Mouse (Mus musculus) adrenal gland, postnatal 25 days (tissue): ENCODE results near the gene Six5. TPM values are rescaled to one million over a fixed set of nuclear protein-coding genes. Genes with fewer than 3 reads are reported as not detected.

Source experiments
- DNase-seq: peaks from one replicate; pipeline ENCODE4 v3.0.0; 2021; ENCODE audit warnings: mixed read lengths
- total RNA-seq: library from RNA; stranded (reverse); gene quantifications from 2 replicates; pipeline ENCODE4 v1.2.3, GENCODE M21; 2021

The Six5 gene
- total RNA-seq, 1 experiment from 2014 or later = 26.1 TPM

- DNase-seq = peak; percentile 94
Measured at GRCm38 (mm10) chr7:19075723-19076585, 18.4 kb upstream of the Six5 start, which contains the start of gene Dmwd. Dmwd (plus strand) TSS chr7:19076227.

GRCm38 (mm10) chr7:19076586-19076991 is 17.8 kb upstream of the Six5 start:
- peak; percentile 26 for DNase-seq

- no peak for DNase-seq
Measured at GRCm38 (mm10) chr7:19077761-19078160, 16.6 kb upstream of the Six5 start.

GRCm38 (mm10) chr7:19078732-19079131 is 15.7 kb upstream of the Six5 start:
- DNase-seq = no peak

- no peak for DNase-seq
Measured at GRCm38 (mm10) chr7:19080451-19080950, 13.9 kb upstream of the Six5 start.

- DNase-seq = no peak
Measured at GRCm38 (mm10) chr7:19082171-19082570, 12.2 kb upstream of the Six5 start.

- peak; percentile 22 for DNase-seq
Measured at GRCm38 (mm10) chr7:19083096-19083495, 11.3 kb upstream of the Six5 start.

- peak; percentile 67 for DNase-seq
Measured at GRCm38 (mm10) chr7:19083701-19084100, 10.7 kb upstream of the Six5 start, which contains the start of gene Dmpk. Dmpk (plus strand) TSS chr7:19083849.

- DNase-seq = peak; percentile 31
Measured at GRCm38 (mm10) chr7:19084277-19084771, 10.1 kb upstream of the Six5 start.

GRCm38 (mm10) chr7:19084921-19085473 is 9.4 kb upstream of the Six5 start:
- DNase-seq = peak; percentile 20

GRCm38 (mm10) chr7:19085495-19085894 is 8.9 kb upstream of the Six5 start:
- no peak for DNase-seq

GRCm38 (mm10) chr7:19086042-19086441 is 8.4 kb upstream of the Six5 start:
- peak; percentile 81 for DNase-seq

- no peak for DNase-seq
Measured at GRCm38 (mm10) chr7:19086760-19087159, 7.6 kb upstream of the Six5 start.

- DNase-seq = peak; percentile 70
Measured at GRCm38 (mm10) chr7:19088813-19089212, 5.6 kb upstream of the Six5 start.

- no peak for DNase-seq
Measured at GRCm38 (mm10) chr7:19091913-19092312, 2.5 kb upstream of the Six5 start.

GRCm38 (mm10) chr7:19092381-19093173 is 1.8 kb upstream of the Six5 start:
- DNase-seq = peak; percentile 66

GRCm38 (mm10) chr7:19093174-19093521 is 1.2 kb upstream of the Six5 start:
- DNase-seq = peak; percentile 89

- peak; percentile 98 for DNase-seq
Measured at GRCm38 (mm10) chr7:19093537-19094385, 633 bp upstream of the Six5 start.

- peak; percentile 67 for DNase-seq
Measured at GRCm38 (mm10) chr7:19094826-19095750, 694 bp downstream of the Six5 start.

GRCm38 (mm10) chr7:19095751-19096110 is 1.3 kb downstream of the Six5 start:
- DNase-seq = peak; percentile 78
